Mouse (Mus musculus) liver, embryonic 14.5 days (tissue): ENCODE data around the gene Gm28053.

ENCODE experiments used
- CTCF ChIP-seq: IDR thresholded peaks from 2 replicates; pipeline ENCODE4 v1.5.1; 2016; ENCODE audit warnings: antibody characterized with exemption, low read depth, control low read depth
- EP300 ChIP-seq: IDR thresholded peaks from 2 replicates; pipeline ENCODE4 v1.6.1; 2016; ENCODE audit warnings: antibody characterized with exemption, low read depth

- TF ChIP-seq EP300 (no peak), CTCF (no peak)
Observed at GRCm38 (mm10) chr6:48738961-48739779, 20.8 kb downstream of the Gm28053 start, which contains the start of gene Gimap1.
